Mouse (Mus musculus): Measurements from ENCODE around the gene Usp32. TPM values are rescaled to one million over a fixed set of nuclear protein-coding genes. Genes with fewer than 3 reads are reported as not detected.
A peak's percentile ranks its signal among the peaks of the same experiment; 100 is the strongest.

Gene Usp32
- polyA plus RNA-seq, 1 experiment from 2014 or later: 4.3 TPM

DNA sequence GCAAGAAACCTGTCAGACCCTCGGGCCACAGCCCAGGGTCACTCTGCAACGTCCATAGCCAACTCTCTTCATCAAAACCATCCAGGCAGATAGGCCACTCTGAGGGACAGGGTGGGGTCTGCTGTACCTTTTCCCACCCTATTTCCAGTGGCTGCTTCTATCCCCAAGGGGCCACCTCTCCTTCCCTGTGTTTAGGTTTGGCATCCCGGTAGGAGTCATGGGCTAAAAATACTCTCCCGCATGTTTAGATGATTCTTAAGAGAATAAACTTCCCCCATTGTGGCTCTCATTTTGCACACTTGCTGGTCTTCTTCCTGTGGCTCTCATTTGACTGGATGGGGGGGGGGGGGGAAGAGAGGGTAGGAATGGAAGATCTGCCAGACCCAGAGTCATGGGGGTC is 171.7 kb downstream of the Usp32 start:
- Histone ChIP-seq H3K36me3 (no peaks in the 10 kb centered on the region), H3K27ac (replicated peaks) (peak overlapping the region; percentile 86), H3K4me1 (peaks cover 51% of the 10 kb centered on the region), H3K27me3 (ENCODE audit: low read depth, poor library complexity, severe bottlenecking) (no peaks in the 10 kb centered on the region), H3K9me3 (replicated peaks) (no peaks in the 10 kb centered on the region), H3K4me3 (no peak overlapping the region)
- WGBS: 77% methylated on average over 4 of the region's 4 CpGs
- DNase-seq (ENCODE audit: low spot score): no peak

DNA sequence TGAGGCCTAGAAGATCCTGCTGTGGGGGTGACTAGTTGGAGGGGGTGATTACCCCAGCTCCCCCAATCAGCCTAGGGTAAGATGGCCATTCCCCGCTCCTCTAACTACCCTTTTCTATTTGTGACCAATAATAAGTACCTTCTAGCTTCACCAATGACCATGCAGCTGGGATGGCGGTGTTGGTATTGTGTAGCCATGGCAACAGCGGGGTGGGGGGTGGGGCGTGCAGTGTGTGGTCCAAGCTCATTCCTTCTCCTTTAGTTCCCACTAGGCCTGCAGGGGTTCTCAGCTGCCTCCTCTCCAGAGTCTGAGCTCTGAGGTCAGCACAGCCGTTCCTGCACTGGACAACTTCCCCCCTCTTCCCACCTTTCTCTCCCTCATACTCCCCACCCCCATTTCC is 172.8 kb downstream of the Usp32 start:
- DNase-seq (ENCODE audit: low spot score): peak; percentile 82
- 14% methylated on average over 5 of the region's 5 CpGs for WGBS
- no peaks in the 10 kb centered on the region for H3K27me3 ChIP-seq (ENCODE audit: low read depth, poor library complexity, severe bottlenecking)

DNA sequence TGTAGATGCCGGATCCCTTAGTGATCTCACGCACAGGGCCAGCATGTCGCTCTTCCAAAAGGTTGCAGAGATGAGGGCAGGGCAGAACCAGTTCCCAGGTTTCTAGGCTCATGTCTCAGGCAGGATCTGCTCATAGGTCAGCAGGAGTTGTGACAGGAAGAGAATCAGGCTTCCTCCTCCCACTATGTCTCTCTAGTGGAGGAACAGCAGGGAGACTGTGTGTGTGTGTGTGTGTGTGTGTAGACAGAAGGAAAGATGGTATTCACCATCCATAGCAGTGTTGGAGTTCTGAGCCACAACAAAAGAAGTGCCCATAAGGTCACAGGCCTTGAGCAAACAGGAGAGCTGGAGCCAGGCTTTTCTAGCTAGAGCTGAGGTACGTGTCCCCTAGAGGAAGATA is 173.3 kb downstream of the Usp32 start:
- WGBS: 53% methylated on average over 4 of the region's 4 CpGs

More for the DNA sequence above, 172.8 kb downstream of the Usp32 start:
- Histone ChIP-seq H3K4me1 (peaks cover 50% of the 10 kb centered on the region), H3K27ac (replicated peaks) (peak overlapping the region; percentile 86), H3K4me3 (peak overlapping the region; percentile 26), H3K36me3 (no peaks in the 10 kb centered on the region), H3K9me3 (replicated peaks) (no peaks in the 10 kb centered on the region)

GRCm38 (mm10) chr11:84963556-84963955 is 176.4 kb downstream of the Usp32 start:
- H3K9me3 ChIP-seq (replicated peaks): no peaks in the 10 kb centered on the region
- H3K4me1 ChIP-seq: peaks cover 50% of the 10 kb centered on the region
- H3K27ac ChIP-seq (replicated peaks): no peak overlapping the region
- no peak for DNase-seq (ENCODE audit: low spot score)
- H3K4me3 ChIP-seq: no peak overlapping the region
- no peaks in the 10 kb centered on the region for H3K36me3 ChIP-seq
- 87% methylated on average over 3 of the region's 3 CpGs for WGBS
- H3K27me3 ChIP-seq (ENCODE audit: low read depth, poor library complexity, severe bottlenecking): peaks cover 20% of the 10 kb centered on the region

More for the DNA sequence above, 173.3 kb downstream of the Usp32 start:
- peak overlapping the region; percentile 86 for H3K27ac ChIP-seq (replicated peaks)
- H3K4me3 ChIP-seq: no peak overlapping the region
- no peaks in the 10 kb centered on the region; the same call in 1 of the 2 replicates for H3K27me3 ChIP-seq (ENCODE audit: low read depth, poor library complexity, severe bottlenecking)
- H3K36me3 ChIP-seq: no peaks in the 10 kb centered on the region
- DNase-seq (ENCODE audit: low spot score): no peak
- H3K4me1 ChIP-seq: peaks cover 47% of the 10 kb centered on the region
- H3K9me3 ChIP-seq (replicated peaks): no peaks in the 10 kb centered on the region

DNA sequence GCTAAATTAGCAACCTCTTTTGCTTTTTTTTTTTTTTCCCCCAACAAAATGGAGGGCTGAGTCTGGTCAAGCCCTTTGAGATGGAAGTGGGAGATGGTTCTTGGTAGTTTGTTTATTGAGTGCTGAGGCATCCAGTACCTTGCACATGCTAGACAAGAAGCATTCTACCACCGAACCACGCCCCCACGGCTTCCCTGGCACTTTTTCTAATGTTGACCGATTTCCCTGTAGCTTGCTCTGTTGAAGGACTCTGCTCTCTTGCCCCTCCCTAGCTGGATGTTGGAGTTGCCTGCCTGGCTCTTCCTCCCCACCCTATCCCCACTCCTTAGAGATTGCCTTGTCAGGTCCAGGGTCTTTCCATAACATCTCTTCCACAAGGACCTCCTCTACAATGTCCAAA is 177.4 kb downstream of the Usp32 start:
- DNase-seq (ENCODE audit: low spot score): no peak
- Histone ChIP-seq H3K4me3 (no peak overlapping the region), H3K27ac (replicated peaks) (no peak overlapping the region), H3K9me3 (replicated peaks) (no peaks in the 10 kb centered on the region), H3K27me3 (ENCODE audit: low read depth, poor library complexity, severe bottlenecking) (peaks cover 30% of the 10 kb centered on the region), H3K4me1 (peaks cover 50% of the 10 kb centered on the region), H3K36me3 (no peaks in the 10 kb centered on the region)
- 92% methylated on average over 4 of the region's 4 CpGs for WGBS

GRCm38 (mm10) chr11:84961571-84961970 is 178.4 kb downstream of the Usp32 start:
- 81% methylated on average over 4 of the region's 4 CpGs for WGBS
- peaks cover 40% of the 10 kb centered on the region for H3K27me3 ChIP-seq (ENCODE audit: low read depth, poor library complexity, severe bottlenecking)
- H3K36me3 ChIP-seq: no peaks in the 10 kb centered on the region
- H3K4me3 ChIP-seq: no peak overlapping the region
- DNase-seq (ENCODE audit: low spot score): no peak
- H3K9me3 ChIP-seq (replicated peaks): no peaks in the 10 kb centered on the region
- H3K4me1 ChIP-seq: peaks cover 50% of the 10 kb centered on the region
- H3K27ac ChIP-seq (replicated peaks): no peak overlapping the region

GRCm38 (mm10) chr11:84960780-84961179 is 179.2 kb downstream of the Usp32 start:
- Histone ChIP-seq H3K27ac (replicated peaks) (peak overlapping the region; percentile 79; the same call in 1 of the 2 replicates), H3K27me3 (ENCODE audit: low read depth, poor library complexity, severe bottlenecking) (peaks cover 48% of the 10 kb centered on the region), H3K9me3 (replicated peaks) (no peaks in the 10 kb centered on the region), H3K4me3 (no peak overlapping the region), H3K36me3 (no peaks in the 10 kb centered on the region), H3K4me1 (peaks cover 50% of the 10 kb centered on the region)
- 62% methylated on average over 6 of the region's 6 CpGs for WGBS
- no peak for DNase-seq (ENCODE audit: low spot score)

DNA sequence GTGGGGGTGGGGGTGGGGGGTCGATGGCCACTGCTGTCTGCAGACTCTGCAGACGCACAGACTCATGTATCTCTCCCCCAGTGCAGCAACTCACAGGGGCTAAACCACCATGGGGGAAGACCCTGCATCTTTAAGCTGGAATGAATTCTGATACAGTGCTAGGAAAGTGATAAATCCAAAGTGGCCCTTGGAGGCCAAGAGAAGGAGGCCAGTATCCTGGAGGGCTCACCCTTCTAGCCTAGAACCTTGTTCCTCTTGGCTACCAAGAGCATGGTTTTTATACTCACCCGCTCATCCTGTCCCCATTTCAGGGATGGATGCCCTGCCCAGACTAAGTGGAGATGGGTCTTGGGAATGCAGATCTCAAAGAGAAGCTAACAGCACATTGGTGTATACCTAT is 179.7 kb downstream of the Usp32 start:
- DNase-seq (ENCODE audit: low spot score): no peak
- Histone ChIP-seq H3K9me3 (replicated peaks) (no peaks in the 10 kb centered on the region), H3K4me1 (peaks cover 51% of the 10 kb centered on the region), H3K27me3 (ENCODE audit: low read depth, poor library complexity, severe bottlenecking) (peaks cover 49% of the 10 kb centered on the region), H3K4me3 (peak overlapping the region; percentile 29), H3K36me3 (no peaks in the 10 kb centered on the region), H3K27ac (replicated peaks) (peak overlapping the region; percentile 79)
- 27% methylated on average over 3 of the region's 3 CpGs for WGBS

DNA sequence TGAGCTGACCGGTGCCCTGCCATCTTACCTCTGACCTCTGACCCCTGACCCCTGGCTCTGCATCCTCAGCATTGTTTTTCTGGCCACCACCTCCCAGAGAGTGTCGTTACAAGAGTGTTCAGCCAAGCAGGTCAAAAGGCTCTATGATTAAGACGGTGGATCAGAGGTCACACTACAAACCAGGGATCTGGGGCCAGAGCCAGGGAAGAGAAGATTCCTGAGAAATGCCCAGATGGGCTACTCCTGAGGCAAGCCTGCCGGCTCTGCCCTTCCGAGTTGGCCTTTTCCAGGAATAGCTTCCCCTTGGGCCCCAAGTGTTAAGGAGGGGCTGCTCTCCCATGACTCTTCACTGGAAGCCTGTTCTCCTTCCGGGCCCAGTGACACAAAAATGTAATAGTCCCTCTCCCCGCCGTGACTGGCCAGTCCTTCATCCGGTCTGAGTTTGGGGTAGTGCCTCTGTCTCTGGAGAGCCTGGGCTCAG is 180.2 kb downstream of the Usp32 start:
- no peaks in the 10 kb centered on the region for H3K36me3 ChIP-seq
- H3K4me3 ChIP-seq: peak overlapping the region; percentile 29
- peaks cover 51% of the 10 kb centered on the region for H3K4me1 ChIP-seq
- H3K9me3 ChIP-seq (replicated peaks): no peaks in the 10 kb centered on the region
- peak; percentile 58 for DNase-seq (ENCODE audit: low spot score)
- H3K27ac ChIP-seq (replicated peaks): peak overlapping the region; percentile 79
- H3K27me3 ChIP-seq (ENCODE audit: low read depth, poor library complexity, severe bottlenecking): peaks cover 49% of the 10 kb centered on the region
- WGBS: 0% methylated on average over 9 of the region's 9 CpGs

DNA sequence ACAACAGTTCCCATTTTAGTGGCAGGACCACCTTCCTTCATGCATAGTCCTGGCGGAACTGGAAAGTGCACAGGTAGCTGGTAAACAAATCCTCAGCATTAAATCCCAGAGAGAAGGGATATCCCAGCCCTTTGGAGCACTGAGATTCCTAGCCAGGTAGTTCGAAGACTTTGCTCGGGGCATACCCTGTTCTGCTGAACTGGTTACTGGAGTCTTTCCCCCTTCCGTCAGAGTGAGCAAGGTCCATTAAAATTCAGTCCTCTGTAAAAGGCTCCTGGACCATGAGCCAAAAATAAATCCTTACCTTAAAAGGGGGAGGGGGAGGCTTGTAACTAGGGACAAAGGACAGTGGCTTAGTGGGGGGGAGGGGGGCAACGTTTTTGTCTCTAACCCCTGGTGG is 180.8 kb downstream of the Usp32 start:
- DNase-seq (ENCODE audit: low spot score): peak; percentile 16
- H3K27ac ChIP-seq (replicated peaks): peak overlapping the region; percentile 79
- 10% methylated on average over 5 of the region's 5 CpGs for WGBS

DNA sequence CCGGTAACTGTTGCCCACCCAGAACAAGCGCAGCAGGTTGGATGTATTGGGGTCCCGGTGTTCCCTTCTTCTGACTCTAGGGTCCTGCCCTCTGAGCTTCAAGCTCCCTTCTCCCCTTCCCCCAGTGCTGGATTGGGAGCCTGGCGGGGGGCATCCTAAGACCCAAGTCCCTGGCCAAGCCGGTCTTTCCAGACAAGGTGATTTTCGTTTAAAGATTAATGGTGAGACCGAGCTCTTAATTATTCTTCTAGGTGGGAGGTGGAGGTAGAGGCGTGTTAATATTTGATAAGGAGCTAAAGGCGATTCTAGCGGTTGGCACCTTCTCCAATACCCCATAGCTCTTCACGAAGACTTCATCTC is 181.7 kb downstream of the Usp32 start:
- H3K27me3 ChIP-seq (ENCODE audit: low read depth, poor library complexity, severe bottlenecking): peaks cover 53% of the 10 kb centered on the region
- no peak overlapping the region; the same call in 1 of the 2 replicates for H3K27ac ChIP-seq (replicated peaks)
- H3K36me3 ChIP-seq: no peaks in the 10 kb centered on the region
- peak; percentile 27 for DNase-seq (ENCODE audit: low spot score)
- H3K9me3 ChIP-seq (replicated peaks): no peaks in the 10 kb centered on the region
- 2% methylated on average over 11 of the region's 11 CpGs for WGBS
- peak overlapping the region; percentile 56 for H3K4me3 ChIP-seq
- peaks cover 51% of the 10 kb centered on the region for H3K4me1 ChIP-seq

More for the DNA sequence above, 180.8 kb downstream of the Usp32 start:
- Histone ChIP-seq H3K9me3 (replicated peaks) (no peaks in the 10 kb centered on the region), H3K4me1 (peaks cover 51% of the 10 kb centered on the region), H3K36me3 (no peaks in the 10 kb centered on the region), H3K4me3 (no peak overlapping the region), H3K27me3 (ENCODE audit: low read depth, poor library complexity, severe bottlenecking) (peaks cover 49% of the 10 kb centered on the region)

DNA sequence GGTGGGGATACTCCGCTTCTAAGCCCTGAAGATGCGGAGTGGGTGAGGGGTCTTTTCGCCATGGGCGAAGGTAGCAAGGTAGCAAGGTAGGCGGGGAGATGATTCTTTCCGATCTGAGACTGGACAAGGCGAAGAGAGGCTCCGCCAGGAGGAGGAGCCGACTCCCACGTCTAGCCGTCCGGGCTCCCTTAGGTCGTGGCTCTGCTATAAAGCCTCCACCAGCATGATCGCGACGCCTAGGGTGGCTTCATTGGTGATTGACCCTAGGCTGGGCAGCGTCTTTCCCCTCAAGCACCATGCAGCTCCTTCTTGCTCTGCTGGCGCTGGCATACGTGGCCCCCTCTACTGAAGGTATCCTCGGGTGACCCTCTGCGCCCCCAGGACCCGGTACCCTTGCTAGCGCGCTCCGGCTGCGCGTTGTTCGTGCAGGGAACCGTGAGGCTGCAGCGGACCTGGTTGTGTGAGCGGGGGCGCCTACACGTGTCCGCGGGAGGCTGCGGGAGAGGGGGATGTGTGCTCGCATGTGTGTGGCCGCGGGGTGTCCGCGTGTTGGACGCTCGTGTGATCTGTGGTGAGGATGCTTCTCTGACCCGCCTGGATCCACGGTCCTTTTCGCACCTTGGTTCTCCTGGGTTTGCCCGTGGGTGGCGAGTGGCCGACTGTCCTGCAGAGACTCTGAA is 182.2 kb downstream of the Usp32 start, which contains the start of gene Car4:
TSS of gene Car4 (plus strand) at position 196 of the 680 bp plus-strand sequence.
- H3K9me3 ChIP-seq (replicated peaks): no peaks in the 10 kb centered on the region
- H3K36me3 ChIP-seq: no peaks in the 10 kb centered on the region
- WGBS: under 1% methylated on average over 49 of the region's 49 CpGs
- peaks cover 57% of the 10 kb centered on the region for H3K27me3 ChIP-seq (ENCODE audit: low read depth, poor library complexity, severe bottlenecking)
- DNase-seq (ENCODE audit: low spot score): peak; percentile 51
- H3K27ac ChIP-seq (replicated peaks): peak within 1 kb of the TSS; percentile 63; the same call in 1 of the 2 replicates
- H3K4me3 ChIP-seq: peak within 1 kb of the TSS; percentile 56
- peaks cover 52% of the 10 kb centered on the region for H3K4me1 ChIP-seq

DNA sequence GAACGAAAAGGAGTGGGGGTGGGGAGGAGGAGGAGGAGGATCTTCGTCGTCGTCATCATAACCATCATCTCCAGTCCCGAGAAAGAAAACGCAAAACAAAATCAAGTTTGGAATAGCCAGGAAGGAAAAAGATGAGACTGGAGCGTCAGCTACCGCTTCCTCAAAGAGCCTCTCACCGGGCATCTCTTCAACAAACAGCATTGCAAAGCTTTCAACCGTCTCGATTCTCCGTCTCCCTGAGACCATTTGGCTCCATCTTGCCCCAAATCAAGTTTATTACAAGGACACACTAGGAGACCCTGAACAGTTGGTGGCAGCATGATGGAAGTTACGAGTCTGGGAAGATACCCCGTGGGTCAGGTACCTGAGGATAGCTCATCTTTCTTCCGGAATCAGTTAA is 182.8 kb downstream of the Usp32 start:
- H3K4me3 ChIP-seq: peak overlapping the region; percentile 56
- no peaks in the 10 kb centered on the region for H3K36me3 ChIP-seq
- no peak overlapping the region for H3K27ac ChIP-seq (replicated peaks)
- H3K9me3 ChIP-seq (replicated peaks): no peaks in the 10 kb centered on the region
- WGBS: 7% methylated on average over 15 of the region's 15 CpGs
- peaks cover 56% of the 10 kb centered on the region for H3K4me1 ChIP-seq
- DNase-seq (ENCODE audit: low spot score): no peak
- H3K27me3 ChIP-seq (ENCODE audit: low read depth, poor library complexity, severe bottlenecking): peaks cover 57% of the 10 kb centered on the region
